Mouse (Mus musculus) bone marrow, adult 2 months (tissue): ENCODE results near the gene Iah1. TPM values are rescaled to one million over a fixed set of nuclear protein-coding genes. Genes with fewer than 3 reads are reported as not detected.

Experiments used
- H3K27ac ChIP-seq: fragments of 200-500 bp; 2 replicates; pipeline ENCODE4 v1.5.1; 2012; ENCODE audit warnings: low read depth, mild to moderate bottlenecking, control low read depth, inconsistent platforms, low read length; ENCODE audit not compliant: control insufficient read depth, poor library complexity, insufficient read depth
- H3K4me1 ChIP-seq: fragments of 200-500 bp; 2 replicates; pipeline ENCODE4 v1.6.1; 2011; ENCODE audit warnings: low read length; ENCODE audit not compliant: control insufficient read depth, insufficient read depth
- H3K4me3 ChIP-seq: fragments of 200-500 bp; replicated peaks from 2 replicates; pipeline ENCODE3; 2011; ENCODE audit warnings: mild to moderate bottlenecking, low read depth, low read length, control low read depth; ENCODE audit not compliant: control insufficient read depth
- CTCF ChIP-seq: fragments of 200-500 bp; IDR thresholded peaks from 2 replicates; pipeline ENCODE4 v1.5.1; 2011; ENCODE audit warnings: low read length, control low read depth; ENCODE audit not compliant: control insufficient read depth, insufficient read depth
- POLR2A ChIP-seq: fragments of 200-500 bp; IDR thresholded peaks from 2 replicates; pipeline ENCODE4 v1.6.1; 2011; ENCODE audit warnings: low read depth, mild to moderate bottlenecking, control low read depth, low read length, borderline replicate concordance; ENCODE audit not compliant: control insufficient read depth
- WGBS: fragments of 180-500 bp; shearing (Covaris S2); methylation state at CpG from one replicate; pipeline ENCODE4 v1.1.7; 2018; 5-methylcytosine and 5-hydroxymethylcytosine counted together
- polyA plus RNA-seq: library from polyadenylated mRNA; stranded (reverse); fragments of >200 nt; gene quantifications from 2 replicates; pipeline ENCODE4 v1.2.4, GENCODE M21; 2011; ENCODE audit warnings: low replicate concordance; ENCODE audit not compliant: missing spikeins, insufficient read depth, insufficient read length

Iah1 gene
- polyA plus RNA-seq, 1 experiment: 22.1 TPM

DNA sequence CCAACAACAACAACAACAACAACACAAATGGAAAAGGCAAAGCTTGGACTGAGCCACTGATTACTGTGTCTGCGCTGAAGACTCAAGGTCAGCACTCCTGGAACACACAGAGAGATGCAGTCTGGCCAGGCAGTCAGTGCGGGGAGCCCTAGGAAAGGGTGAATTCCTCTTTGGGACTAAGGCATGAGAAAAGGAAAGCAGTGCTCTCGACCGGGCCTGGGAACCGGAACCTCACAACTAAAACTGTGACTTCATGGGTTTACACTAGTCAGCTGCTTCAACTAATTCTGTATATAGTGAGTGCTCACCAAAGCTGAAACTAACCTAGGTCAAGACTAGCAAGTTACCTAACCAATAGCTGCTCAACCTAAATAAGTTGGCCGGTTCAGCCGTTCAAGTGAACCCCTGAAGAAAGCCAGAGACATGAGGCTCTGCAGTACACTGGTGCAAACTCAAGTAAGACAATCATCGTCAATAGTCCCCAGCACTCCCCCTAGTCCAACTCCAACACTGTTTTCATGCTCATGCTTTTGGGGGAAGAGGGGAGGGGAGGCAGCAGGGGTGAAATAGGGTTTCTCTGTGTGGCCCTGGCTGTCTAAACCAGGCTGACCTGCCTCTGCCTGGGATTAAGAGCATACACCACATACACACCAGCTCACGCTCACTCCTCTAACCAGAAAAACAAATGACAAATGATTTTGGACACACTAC lies 52.3 kb downstream of the Iah1 start:
- Histone ChIP-seq H3K4me3 (no peak overlapping the region), H3K4me1 (peaks cover 2% of the 10 kb centered on the region; the same call in 1 of the 2 replicates), H3K27ac (no peak overlapping the region)
- WGBS: 87% methylated on average over 9 of the region's 9 CpGs
- TF ChIP-seq POLR2A (no peak), CTCF (no peak)

DNA sequence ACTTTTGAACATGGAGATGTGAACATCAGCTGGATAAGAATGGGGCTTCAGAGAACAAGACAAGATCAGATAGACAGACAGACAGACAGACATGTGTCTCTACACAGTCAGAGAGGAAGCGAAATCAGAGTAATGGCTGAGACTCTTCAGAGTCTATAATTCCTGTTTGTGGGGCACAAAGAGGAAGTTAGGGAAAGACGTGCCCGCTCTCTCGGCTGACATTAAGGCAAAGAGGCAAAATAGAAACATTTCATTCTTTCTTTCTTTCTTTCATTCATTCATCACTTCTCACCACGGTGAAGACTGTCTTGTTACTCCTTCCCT lies 52.9 kb downstream of the Iah1 start:
- H3K4me3 ChIP-seq: no peak overlapping the region
- H3K4me1 ChIP-seq: peaks cover 2% of the 10 kb centered on the region; the same call in 1 of the 2 replicates
- 18% methylated on average over 5 of the region's 5 CpGs for WGBS
- no peak for TF ChIP-seq CTCF
- no peak for TF ChIP-seq POLR2A
- H3K27ac ChIP-seq: no peak overlapping the region

DNA sequence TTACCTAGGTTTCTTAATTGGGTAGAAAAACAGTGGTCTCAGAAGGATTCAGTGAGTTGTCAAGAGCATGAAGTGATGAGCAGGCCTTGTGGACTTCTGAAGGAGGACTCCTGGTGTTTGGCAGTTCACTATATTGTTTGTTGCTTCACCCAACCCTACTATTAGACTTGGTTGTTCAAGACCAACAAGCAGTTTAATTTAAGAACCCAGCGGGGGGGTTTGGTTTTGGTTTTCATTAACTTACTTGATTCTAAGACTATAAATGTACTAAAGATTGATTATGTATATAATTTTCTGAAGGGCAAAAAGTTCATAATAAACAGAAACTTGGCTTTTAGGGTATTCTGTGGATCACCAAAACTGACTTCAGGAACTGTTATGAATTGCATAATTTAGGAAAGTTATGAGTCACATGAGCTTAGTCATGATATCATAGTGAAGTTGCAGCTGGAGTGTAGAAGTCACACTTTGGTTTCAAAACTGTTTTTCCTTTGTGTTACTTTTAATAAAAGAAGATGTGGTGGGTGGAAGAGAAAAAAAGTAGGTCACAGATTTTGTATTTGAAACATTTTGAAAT lies 53.9 kb downstream of the Iah1 start:
- WGBS: 74% methylated on average over 1 of the region's 1 CpGs
- peaks cover 2% of the 10 kb centered on the region; the same call in 1 of the 2 replicates for H3K4me1 ChIP-seq
- TF ChIP-seq CTCF (no peak), POLR2A (no peak)
- H3K27ac ChIP-seq: no peak overlapping the region
- no peak overlapping the region for H3K4me3 ChIP-seq

DNA sequence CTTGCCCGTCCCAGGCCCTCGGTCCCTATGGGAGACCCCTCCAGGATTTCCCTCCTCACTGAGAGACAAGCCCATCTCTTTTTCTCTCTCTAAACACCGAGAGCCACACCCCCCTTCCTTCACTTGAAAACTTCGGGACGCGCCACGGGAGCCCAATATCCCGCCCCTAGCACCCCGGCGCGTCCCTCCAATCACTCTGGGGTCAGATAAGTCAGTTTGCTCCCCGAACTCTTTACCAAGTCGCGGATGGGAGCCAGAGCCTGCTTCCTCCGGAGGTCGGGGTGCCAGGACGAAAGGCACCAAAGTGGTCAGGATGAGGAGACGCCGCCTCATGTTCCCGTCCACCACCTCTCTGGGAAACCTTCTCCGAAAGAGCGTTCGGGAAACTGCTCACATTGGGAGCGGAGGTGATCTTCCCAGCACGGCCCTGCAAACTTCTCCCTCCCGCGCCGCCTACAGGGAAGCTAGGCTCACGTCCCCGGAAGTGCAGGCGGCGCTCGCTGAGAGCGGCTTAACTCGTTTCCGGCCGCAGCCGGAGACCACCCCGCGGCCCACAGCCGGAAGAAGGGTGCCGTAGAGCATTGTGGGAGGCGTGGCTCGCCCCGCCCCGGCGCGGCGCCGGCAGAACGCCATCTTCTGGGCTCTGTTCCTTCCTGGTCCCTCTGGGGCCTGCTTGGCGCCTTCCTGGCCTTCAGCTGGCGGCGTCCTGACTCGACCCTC lies 57.1 kb downstream of the Iah1 start, which contains the start of gene Adam17:
Gene Adam17 (minus strand): TSS at position 533 of the 720 bp plus-strand sequence.
- H3K27ac ChIP-seq: peak within 1 kb of the TSS; percentile 89
- peaks cover 2% of the 10 kb centered on the region; the same call in 1 of the 2 replicates for H3K4me1 ChIP-seq
- WGBS: under 1% methylated on average over 55 of the region's 55 CpGs
- TF ChIP-seq CTCF (peak; percentile 49; the same call in 1 of the 2 replicates), POLR2A (peak; percentile 86)
- H3K4me3 ChIP-seq: peak within 1 kb of the TSS; percentile 92

Other genes starting within 250 kb of the Iah1 start
- 22.2 and 89.6 TPM in 2 replicates for gene Cpsf3, start 31.0 kb upstream of the Iah1 start, polyA plus RNA-seq
- 23.9 and 45.6 TPM in 2 replicates for gene Itgb1bp1, start 30.1 kb upstream of the Iah1 start, polyA plus RNA-seq
- 18.2 and 45.1 TPM in 2 replicates for gene Adam17, start 57.2 kb downstream of the Iah1 start, polyA plus RNA-seq
- gene Ywhaq, start 101.2 kb downstream of the Iah1 start, polyA plus RNA-seq: 42.3 and 84.6 TPM in 2 replicates